Mouse (Mus musculus) lung, postnatal 0 days (tissue): ENCODE measurements around the gene Vgll4.

Experiments used
- CTCF ChIP-seq: IDR thresholded peaks from 2 replicates; pipeline ENCODE4 v1.5.1; 2016; ENCODE audit warnings: antibody characterized with exemption, mild to moderate bottlenecking
- EP300 ChIP-seq: IDR thresholded peaks from 2 replicates; pipeline ENCODE4 v1.6.1; 2016; ENCODE audit warnings: antibody characterized with exemption, mild to moderate bottlenecking, control low read depth

DNA sequence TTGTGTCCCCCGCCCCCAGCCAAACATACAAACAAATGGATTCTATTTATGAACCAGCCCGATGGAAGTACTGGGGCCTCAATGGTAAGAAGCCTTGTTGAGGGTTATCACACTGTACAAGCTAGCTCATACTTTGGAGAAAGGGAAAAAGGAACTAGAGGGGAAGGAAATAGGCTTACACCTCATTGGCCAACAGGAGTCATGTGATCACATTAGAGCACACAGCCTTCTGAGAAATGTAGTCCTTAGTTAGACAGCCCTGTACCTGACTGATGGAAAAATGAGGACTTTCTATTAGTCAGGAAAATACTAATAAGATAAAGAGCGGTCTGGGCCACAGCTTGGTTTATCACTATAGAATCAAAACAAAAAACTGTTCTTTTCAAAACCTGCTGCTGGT is 138.0 kb downstream of the Vgll4 start:
- TF ChIP-seq CTCF (no peak), EP300 (no peak)
